Mouse (Mus musculus) bone marrow macrophage, adult 2 months (primary cell): Measurements from ENCODE around the gene Kalrn.

Source experiments
- CTCF ChIP-seq: IDR thresholded peaks from 2 replicates; pipeline ENCODE4 v1.5.1; 2012; ENCODE audit warnings: low read depth, mild to moderate bottlenecking, low read length, moderate library complexity
- POLR2A ChIP-seq: IDR thresholded peaks from 2 replicates; pipeline ENCODE4 v1.6.1; 2012; ENCODE audit warnings: mild to moderate bottlenecking, low read depth, low read length, borderline replicate concordance

- TF ChIP-seq POLR2A (no peak), CTCF (no peak)
Observed at GRCm38 (mm10) chr16:34579671-34580326, 6.5 kb upstream of the Kalrn start.
